Mouse (Mus musculus) layer of hippocampus, adult 8-10 months (tissue): ENCODE measurements at regions not wholly inside any gene's neighbourhood (a gene's known extent, or its start where the extent isn't known, plus 50 kb on each side); places are given as distances from the start of the nearest gene placed in this dataset.
A peak's percentile ranks its signal among the peaks of the same experiment; 100 is the strongest.

Source experiments
- DNase-seq, 2 experiments: peaks; one replicate each; pipeline ENCODE4 v3.0.0; 2022; ENCODE audit warnings: low spot score in 2 of 2

DNA sequence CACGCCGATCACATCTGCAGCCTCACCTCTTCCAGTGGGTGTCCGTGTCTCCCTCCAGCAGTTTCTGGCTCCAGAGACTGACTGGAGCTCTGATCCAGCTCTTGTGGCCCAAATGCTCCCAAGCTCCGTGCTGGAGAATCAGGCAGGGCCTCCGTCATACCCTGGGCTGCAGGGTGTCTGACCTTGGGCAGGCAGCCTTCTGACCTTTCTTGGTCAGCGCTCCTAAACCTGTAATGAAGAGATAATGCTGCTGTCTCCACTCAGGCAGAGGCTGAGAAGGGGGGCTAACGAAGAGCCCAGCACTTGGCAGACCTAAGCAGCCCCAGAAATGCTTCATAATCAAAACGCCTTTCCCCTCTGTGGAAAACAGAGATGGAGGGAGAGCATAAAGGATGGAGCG, 89.9 kb upstream of the Mef2a start:
- no peak for DNase-seq

DNA sequence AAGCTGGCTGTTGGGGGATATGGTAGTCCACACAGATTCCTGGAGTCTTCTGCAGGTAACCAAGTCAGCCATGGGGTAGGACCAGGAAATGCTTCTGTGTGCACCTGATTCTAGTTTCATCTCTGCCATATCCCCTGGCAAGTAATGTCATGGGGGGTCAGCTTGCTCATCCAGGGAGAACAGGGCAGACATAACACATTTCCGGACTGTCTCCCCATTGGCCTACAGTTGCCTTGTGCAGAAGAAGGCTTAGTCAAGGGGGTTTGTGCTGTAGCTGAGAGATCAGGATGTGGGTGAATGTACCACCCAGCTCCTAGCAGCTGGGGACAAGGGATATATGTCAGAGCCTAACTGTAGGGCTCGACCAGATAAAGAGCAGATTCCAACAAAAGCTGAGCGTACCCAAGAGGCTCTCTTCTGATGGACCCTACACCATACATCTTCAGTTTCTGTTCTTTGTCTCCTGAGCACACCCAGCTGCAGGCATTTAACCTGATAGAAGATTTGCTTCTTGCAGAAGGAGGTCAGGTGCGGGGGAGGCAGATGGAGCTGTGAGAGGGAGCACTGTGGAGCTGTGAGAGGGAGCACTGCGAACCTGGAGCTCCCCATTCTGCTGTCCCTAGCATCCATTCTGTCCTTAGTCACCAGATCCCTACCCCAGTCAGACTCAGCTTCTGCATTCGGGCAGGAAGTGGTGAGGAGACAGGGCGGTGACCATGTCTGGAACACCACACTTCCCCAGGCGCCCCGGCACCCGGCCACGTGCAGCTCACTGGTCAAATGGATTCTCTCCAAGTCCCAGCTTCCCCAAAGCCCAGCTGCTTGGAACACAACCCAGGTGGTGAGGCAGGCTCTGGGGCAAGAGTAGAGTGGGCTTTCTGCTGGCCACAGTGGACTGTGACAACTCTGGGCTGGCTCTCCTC, 88.9 kb upstream of the Mef2a start:
- DNase-seq: peak in 1 of 2 experiments; percentile 30

DNA sequence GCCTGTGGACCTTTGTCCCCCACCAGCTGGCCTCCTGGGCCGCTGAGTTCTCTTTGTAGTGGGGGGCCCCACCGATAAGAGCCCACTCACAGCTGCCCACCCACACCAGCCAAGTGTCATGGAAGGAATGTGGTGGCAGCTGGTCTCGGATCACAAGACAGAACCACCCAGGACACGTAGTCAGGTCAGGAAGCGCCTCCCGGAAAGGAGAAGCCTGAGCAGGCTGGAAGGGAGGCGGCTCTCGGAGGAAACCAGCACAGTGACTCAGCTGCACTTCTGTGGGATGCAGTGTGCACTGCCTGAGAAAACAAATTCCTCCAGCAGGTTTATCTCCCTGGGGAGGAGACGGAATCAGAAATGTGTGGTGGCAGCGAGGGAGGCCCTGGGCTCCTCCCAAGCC, 87.2 kb upstream of the Mef2a start:
- DNase-seq: no peak

DNA sequence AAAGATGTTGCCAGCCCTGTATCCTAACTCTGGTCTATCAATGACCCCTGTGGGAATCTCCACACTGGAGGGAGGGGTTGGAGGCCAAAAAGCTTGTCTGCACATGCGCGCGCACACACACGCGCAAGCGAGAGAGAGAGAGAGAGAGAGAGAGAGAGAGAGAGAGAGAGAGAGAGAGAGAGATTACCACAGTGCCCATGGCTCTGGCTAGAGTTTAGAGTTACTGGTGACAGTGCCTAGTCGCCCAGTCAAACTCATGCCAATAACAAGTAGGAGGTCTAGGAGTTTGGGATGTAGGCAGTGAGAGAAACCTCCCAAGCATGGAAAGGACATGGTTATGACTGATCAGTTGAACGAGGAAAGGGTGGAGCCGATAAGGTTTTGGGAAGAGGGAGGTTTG, 86.6 kb upstream of the Mef2a start:
- no peak for DNase-seq

DNA sequence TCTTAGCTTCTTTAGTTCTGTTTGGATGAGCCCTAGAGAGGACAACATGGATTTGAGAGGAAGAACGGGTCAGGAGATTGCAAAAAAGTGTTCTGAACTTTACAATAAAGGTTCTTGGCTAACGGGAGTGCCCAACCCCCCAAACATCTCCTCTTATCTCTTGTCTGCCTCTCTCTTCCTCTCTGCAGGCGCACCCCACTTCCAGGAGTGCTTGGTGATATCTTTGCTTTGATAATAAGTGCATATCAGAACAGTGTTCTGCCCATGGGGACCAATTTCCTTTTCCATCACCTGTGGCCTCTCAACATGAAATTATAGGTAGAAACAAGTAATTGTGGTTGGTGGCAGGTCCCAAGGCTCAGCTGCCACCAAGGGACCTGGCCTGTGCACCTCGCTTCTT, 86.0 kb upstream of the Mef2a start:
- DNase-seq: no peak

DNA sequence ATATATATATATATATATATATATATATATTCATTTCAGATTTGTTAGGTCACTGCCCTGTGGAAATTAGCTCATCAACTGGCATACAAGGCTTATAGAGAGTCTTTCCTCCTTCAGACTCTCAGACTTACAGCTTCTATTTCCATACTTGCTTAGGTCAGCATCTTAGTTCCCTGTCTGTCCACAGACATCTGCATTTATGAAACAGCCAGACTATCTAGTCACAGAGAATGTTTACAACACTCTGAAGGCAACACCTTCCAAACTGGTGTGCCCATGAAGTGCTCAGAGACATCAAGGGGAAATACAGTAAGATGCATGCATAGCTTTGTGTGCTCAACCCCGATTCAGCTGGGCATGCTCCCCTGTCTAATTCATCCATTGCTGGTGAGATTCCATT, 85.2 kb upstream of the Mef2a start:
- no peak for DNase-seq

DNA sequence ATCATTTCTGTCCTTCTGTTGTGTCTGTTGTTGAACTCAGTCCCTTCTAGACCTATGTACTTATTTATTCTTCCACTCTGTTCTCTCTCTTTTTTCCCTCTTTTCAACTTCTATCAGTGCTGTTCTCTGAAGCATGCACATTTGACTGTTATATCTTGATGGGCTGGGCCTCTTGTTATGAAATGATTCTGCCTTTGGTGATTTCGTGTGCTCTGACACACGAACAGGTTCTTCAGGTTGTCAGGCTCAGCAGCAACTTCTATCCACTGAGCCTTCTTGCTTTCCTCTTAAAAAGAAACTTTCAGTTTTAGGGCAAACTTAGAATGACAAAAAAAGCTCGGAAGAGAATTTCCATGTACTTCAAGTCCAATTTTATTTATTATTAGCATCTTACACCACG, 83.4 kb upstream of the Mef2a start:
- DNase-seq: no peak

DNA sequence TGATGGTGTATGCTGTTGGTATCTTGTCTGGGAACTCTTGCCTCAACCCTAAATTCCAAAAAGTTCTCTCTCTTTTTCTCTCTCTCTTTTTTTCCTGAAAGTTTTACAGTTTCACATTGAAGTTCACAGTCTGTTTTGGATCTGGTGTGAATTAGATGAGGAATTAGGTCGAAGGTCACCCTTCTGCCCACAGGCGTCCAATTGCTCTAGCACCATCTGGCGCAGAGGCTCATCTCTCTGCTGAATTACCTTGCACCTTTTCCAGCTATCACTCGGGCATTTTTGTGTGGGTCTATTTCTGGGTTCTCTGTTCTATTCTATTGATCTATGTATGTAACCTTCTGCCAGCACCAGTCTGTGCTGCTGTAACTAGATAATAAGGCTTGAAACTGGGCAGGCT, 81.8 kb upstream of the Mef2a start:
- no peak for DNase-seq

DNA sequence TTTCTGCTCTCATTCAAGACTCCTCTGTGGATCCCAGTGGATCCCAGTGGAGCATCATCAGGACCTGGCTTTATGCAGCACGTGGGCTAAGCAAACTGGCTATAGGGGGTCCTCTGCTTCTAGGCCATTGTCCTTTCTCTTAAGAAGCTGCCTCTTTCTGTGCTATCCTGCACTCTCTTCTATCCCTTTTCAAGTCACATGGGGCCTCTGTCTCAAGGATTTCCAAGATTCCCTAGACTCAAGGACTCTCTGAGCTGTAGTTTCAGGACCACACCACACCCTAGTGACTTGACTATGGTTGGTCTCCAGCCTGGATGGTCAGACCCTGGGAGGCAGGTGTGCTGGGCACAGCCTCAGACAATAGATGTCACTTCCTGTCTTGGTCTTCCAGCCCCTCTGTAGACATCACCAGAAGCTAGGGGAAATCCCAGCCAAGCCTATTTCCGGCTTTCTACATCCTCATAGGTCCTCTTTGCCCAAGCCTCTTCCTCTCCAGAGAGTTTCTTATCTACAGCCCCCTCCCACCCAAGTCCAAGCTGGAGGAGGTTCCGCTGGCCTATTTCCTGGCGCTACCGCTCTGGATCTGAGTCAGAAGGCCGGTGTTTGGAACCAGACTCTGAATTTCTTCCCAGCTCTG, 78.6 kb upstream of the Mef2a start:
- no peak for DNase-seq

DNA sequence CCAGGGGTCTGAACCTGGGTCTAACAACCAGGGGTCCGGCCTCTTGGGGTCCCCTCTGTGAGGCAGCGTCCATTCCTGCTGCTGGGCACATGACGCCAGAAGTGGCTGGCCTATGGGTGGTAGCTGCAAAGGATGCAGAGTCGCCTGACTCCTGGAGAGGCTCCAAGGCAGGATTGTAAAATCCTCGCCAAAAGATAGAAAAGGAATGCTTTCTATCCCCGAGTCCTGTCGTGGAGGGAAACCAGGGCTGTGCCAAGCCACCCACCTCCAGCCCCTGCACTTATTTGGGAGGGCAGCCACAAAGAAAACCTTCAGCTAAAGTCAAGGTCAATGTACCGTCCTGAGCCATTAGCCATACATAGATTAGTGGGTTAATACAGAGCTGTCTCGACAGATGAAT, 73.9 kb upstream of the Mef2a start:
- no peak for DNase-seq

DNA sequence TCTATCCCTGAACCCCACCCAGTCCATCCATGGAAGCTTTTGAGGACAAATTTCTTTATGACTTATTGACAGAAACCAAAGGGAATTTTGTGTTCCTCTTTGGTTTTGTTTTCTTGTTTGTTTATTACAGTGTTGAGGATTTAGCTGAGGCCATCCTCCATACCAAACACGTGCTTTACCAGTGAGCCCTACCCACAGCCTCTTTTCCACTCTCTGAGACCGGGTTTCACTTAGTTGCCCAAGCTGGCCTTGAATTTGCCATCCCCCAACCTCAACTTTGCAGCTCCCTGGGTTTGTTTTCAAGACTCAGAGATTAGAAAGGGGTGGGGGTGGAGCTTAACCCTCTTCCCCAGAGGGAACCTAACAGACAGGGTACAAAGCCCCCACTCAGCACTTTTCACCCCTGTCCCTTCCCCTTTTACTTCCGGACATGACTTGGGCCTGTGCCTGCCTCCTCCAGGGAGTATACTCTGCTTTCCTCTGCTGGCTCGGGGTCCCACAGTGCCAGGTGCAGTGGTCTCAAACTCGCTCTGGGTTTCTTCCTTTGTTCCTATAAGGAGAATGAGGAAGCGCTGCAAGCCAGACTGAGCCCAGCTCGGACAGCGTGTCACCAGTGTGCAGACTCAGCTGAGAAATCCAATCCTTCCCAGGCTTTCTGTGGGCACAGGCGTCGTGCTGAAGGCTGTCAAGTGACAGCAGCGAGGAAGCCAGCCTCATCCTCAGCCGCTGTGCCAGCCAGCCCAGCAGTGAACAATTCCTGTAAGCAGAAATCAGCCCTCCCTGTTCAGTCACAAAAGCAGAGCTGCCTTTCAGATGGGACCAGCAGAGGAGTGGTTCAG, 72.8 kb upstream of the Mef2a start:
- DNase-seq: peak in 1 of 2 experiments; percentile 44

DNA sequence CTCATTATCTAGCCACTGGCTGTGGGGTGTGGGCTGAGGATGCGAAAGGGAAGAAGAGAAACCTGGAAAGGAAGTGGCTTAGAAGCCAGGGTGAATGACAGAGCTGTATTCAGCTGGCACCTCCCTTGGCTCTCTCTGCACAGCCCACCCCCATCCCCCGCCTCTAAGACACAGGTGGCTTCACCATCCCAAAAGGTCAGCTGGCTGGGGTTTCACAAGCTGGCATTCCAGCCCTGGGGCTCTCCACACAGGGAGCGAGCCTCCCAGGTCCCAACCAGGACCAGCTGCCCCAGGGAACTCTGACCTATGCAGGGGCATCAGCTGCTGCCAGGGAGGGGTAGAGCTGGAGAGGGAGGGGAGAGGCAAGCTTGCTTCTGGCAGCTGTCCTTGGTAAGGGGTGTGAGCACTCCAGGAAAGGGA, 71.9 kb upstream of the Mef2a start:
- DNase-seq: no peak

DNA sequence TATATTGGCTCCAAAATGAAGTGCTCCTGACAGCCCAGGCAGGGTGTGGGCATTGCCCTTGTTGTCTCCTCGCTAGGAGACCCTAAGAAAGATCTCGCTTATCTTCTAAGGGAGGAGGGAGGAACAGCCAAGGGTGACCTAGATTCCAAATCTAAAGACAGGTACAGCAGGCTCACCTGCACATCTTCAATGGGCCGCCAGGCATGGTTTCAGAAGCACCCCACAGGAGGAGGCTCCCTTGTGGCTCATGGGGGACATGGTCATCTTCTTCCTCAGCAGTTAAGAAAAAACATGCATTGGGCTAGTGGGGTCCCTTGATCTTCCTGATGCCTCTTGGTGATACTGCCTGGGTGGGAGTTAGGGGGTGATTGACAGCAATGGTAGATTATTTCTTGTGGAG, 71.0 kb upstream of the Mef2a start:
- DNase-seq: no peak

DNA sequence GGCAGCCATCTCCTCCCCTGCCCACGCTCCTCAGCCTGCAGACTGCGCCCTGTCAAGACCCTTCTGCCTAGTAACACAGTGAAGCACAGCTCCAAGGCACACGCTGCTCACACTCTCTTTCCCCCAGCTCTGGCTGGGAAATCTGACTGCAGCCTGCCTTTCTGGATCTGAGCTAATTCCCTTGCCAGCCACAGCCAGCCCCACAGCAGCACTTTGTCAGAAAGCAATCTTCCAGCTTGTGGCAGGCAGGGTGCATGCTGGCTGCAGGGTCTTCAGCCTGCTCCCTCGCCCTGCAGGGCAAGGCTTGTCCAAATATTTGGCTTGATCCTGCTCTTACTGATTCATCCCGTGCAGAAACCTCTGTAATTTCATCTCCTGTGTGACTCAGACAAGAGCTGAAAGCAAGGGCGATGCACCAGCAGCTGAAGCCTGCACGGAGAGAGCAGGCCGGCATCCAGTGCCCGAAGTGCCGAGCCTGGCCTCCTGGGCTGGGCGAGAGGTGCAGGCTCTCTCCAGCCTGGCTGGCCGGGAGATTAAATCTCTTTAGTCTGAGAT, 70.4 kb upstream of the Mef2a start:
- peak in 1 of 2 experiments; percentile 66 for DNase-seq

DNA sequence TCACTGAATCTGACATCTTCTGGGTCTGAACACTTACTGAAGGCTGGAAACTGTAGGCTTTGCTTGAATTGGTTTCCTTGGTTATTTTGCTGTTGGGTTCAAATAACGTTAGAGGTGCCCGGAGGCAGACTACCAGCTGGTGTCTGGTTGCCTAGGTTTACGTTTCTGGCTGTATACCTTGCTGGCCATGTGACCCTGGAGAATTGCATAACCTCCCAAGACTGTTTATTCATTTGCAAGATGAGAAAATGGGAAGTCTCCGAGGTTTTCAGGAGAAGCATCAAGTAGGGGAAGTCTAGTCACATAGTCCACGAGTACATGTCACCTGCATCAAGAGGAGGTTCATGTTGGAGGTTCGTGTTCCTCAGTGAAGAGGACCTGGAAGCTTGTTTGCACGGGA, 69.6 kb upstream of the Mef2a start:
- no peak for DNase-seq

DNA sequence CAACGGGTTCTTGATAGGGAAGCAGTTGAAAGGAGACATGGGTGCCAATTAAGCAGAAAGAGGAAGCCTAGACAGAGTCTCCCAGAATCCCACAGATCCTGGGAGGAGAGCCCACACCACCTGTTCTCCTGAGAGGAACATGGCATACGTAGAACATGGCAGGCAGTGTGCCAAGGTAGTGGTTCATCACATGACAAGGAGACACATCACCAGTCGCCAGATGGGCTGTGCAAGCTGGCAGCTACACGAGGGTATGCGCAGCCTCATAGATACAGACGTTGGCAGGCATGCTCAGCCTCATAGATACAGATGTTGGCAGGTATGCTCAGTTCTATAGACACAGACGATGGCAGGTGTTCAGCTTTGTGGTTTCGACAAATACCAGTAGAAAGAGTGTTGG, 68.1 kb upstream of the Mef2a start:
- peak; percentile 77 to 81 for DNase-seq

DNA sequence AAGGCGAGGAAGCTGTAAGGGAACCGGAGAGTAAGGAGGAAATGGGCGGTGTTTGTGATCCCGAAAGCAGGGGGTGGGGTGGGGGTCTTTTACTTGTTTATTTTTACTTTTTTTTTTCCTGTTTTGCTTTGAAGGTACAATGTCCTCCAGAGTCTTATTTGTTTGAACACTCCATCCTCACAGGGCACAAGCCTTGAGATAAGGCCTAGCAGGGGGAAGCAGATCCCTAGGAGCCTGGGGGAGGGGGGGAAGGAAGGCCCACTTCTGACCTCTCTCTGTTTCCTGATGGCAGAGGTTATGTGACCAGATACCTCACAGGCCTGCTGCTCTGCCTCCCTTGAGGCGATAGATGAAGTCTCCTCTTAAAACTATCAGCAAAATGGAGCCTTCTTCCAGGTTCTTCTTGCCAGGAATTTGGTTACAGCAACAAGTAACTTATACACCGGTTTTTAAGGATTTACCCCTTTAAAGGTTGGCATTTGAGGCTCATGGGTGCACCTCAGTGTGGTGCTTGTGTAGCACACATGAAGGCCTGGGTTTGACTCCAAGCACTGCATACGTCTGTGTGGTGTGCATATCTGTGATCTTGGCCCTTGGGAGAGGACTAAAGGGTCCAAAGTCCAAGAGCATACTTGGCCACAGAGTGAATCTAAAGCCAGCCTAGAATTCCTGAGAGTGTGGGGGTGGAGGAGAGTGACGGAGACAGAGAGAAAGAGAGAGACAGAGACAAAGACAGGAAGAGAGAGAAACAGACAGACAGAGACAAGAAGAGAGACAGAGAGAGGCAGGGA, 64.8 kb upstream of the Mef2a start:
- DNase-seq: no peak

DNA sequence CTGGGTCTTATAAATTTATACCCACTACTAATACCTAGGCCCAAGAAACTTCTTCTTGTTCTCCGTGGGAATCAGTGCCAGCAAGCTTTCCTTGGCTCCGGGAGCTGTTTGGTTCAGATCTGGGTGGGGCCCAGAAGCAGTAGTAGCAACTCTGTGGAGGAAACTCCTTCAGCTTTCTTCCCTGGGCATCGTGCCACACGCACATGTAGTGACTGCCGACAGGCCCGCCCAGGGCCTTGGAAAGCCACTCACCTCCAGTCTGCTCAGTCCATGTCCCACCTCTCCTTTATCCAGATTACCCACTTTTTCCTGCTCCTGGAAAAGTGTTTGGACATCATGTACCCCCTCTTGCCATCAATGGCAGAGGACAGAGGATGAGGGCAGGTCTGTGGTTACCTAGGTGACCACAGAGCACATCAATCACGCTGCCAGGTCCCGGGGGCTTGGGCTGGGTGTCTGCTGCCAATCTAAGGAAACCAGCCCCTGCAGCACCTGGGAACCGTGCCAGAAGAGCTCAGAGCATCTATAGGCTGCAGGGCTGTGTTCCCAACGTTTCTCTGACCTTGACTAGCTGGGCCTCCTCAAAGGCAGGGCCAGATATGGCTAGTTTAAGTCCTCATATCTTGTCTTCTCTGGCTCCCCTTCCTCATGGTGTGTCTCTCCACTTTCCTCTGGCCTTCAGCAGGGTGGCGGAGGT, 63.1 kb upstream of the Mef2a start:
- no peak for DNase-seq

DNA sequence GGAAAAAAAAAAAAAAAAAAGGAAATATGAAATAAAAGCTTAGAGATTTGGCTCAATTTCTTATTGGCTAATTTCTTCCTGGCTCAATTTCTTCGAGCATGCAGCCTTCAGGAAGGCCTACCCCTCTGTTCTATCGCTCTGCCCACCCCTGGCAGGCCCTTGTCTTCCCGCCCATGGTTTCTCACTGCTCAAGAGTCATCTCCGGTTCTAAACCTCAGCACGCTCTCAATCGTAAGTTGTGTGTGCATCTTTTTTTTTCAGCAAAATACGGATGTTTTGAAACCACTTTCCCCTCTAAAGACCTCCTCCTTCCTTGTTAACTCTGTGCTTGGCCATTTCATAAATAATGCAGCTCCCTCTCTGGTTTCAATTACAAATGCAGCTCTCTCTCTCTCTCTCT, 58.3 kb upstream of the Mef2a start:
- no peak for DNase-seq

DNA sequence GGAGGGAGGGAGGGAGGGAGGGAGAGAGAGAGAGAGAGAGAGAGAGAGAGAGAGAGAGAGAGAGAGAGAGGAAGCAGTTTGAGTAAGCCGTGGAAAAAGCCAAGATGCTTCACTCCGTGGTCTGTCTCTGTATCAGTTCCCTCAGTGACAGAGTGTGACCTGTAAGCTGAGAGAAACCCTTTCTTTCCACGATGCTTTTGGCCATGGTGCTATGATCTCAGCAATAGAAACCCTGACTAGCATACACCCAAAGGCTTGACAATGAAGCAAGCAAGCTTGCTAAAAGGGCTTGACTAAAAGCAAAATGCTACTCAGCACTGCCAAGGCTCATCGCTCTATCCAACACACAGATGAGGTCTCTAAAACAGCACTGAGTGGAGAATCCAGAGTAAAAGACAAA, 57.4 kb upstream of the Mef2a start:
- no peak for DNase-seq
